Mouse (Mus musculus): Measurements from ENCODE around the gene Fam71e1. TPM values are rescaled to one million over a fixed set of nuclear protein-coding genes. Genes with fewer than 3 reads are reported as not detected.

The Fam71e1 gene
- polyA plus RNA-seq, 1 experiment = 9.5 TPM

DNA sequence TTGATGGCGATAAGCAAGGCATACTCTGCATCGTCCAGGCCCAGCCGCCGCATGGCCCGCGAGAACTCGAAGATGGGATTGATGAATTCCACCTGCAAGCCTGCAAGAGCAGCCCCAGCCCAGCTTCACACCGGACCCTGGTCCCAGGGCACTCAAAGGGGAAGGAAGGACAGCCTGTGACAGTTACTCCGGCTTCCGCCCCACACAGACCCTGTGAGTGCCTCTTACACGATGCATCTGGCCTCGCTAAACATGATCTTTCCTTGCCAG is 54.0 kb downstream of the Fam71e1 start:
- 93% methylated on average over 12 of the region's 12 CpGs for WGBS
- no peaks in the 10 kb centered on the region; the same call in 1 of the 2 replicates for H3K4me1 ChIP-seq (ENCODE audit: control insufficient read depth, insufficient read depth, low read length)
- no peak overlapping the region for H3K4me3 ChIP-seq (replicated peaks; ENCODE audit: extremely low read depth, low read depth, low read length)
- no peak for DNase-seq
- no peak for TF ChIP-seq CTCF (IDR thresholded peaks at IDR 0.05; ENCODE audit: insufficient read depth, low read length)
- TF ChIP-seq POLR2A (IDR thresholded peaks at IDR 0.05; ENCODE audit: borderline replicate concordance, extremely low read depth, low read depth, low read length) = no peak

Other genes starting within 250 kb of the Fam71e1 start
- gene 1700028J19Rik, start 249.9 kb upstream of the Fam71e1 start, polyA plus RNA-seq (2012; rRNA removed) = 0.85 and 1.1 TPM in 2 replicates
- gene 2410002F23Rik, start 249.9 kb upstream of the Fam71e1 start, polyA plus RNA-seq (2012; rRNA removed) = 60.0 and 63.7 TPM in 2 replicates
- not detected in 2 replicates for gene Acp4, start 239.2 kb upstream of the Fam71e1 start, polyA plus RNA-seq (2012; rRNA removed)
- not detected in 2 replicates for gene Gm15517, start 235.1 kb upstream of the Fam71e1 start, polyA plus RNA-seq (2012; rRNA removed)
- 9.4 and 11.5 TPM in 2 replicates for gene Clec11a, start 189.7 kb upstream of the Fam71e1 start, polyA plus RNA-seq (2012; rRNA removed)
- 0.44 and 0.65 TPM in 2 replicates for gene Shank1, start 186.3 kb upstream of the Fam71e1 start, polyA plus RNA-seq (2012; rRNA removed)
- 2.8 and 3.1 TPM in 2 replicates for gene Syt3, start 112.5 kb upstream of the Fam71e1 start, polyA plus RNA-seq (2012; rRNA removed)
- gene 1700008O03Rik, start 110.8 kb upstream of the Fam71e1 start, polyA plus RNA-seq (2012; rRNA removed) = 0.98 and 1.2 TPM in 2 replicates
- 4.5 and 4.9 TPM in 2 replicates for gene Lrrc4b, start 67.6 kb upstream of the Fam71e1 start, polyA plus RNA-seq (2012; rRNA removed)
- 0.24 and 0.50 TPM in 2 replicates for gene Aspdh, start 31.2 kb upstream of the Fam71e1 start, polyA plus RNA-seq (2012; rRNA removed)
- 164 and 175 TPM in 2 replicates for gene Josd2, start 28.6 kb upstream of the Fam71e1 start, polyA plus RNA-seq (2012; rRNA removed)
- gene Emc10, start 52 bp upstream of the Fam71e1 start, polyA plus RNA-seq (2012; rRNA removed) = 250 and 268 TPM in 2 replicates
- gene Mybpc2, start 28.1 kb downstream of the Fam71e1 start, polyA plus RNA-seq (2012; rRNA removed) = 1.0 and 10.5 TPM in 2 replicates
- 11.2 and 11.7 TPM in 2 replicates for gene Spib, start 35.5 kb downstream of the Fam71e1 start, polyA plus RNA-seq (2012; rRNA removed)
- 34.3 and 38.3 TPM in 2 replicates for gene Pold1, start 52.3 kb downstream of the Fam71e1 start, polyA plus RNA-seq (2012; rRNA removed)
- gene Nr1h2, start 57.4 kb downstream of the Fam71e1 start, polyA plus RNA-seq (2012; rRNA removed) = 194 and 216 TPM in 2 replicates
- 576 and 610 TPM in 2 replicates for gene Napsa, start 75.8 kb downstream of the Fam71e1 start, polyA plus RNA-seq (2012; rRNA removed)
- gene Kcnc3, start 94.1 kb downstream of the Fam71e1 start, polyA plus RNA-seq (2012; rRNA removed) = 36.0 and 42.5 TPM in 2 replicates
- gene Myh14, start 174.3 kb downstream of the Fam71e1 start, polyA plus RNA-seq (2012; rRNA removed) = 223 and 227 TPM in 2 replicates
- not detected in 2 replicates for gene Izumo2, start 212.2 kb downstream of the Fam71e1 start, polyA plus RNA-seq (2012; rRNA removed)